Mouse (Mus musculus): ENCODE results near the gene Prph2. TPM values are rescaled to one million over a fixed set of nuclear protein-coding genes. Genes with fewer than 3 reads are reported as not detected.

Prph2 gene
- polyA plus RNA-seq, 1 experiment: not detected

GRCm38 (mm10) chr17:46920855-46921254, 10.6 kb downstream of the Prph2 start:
- Histone ChIP-seq H3K4me3 (ENCODE audit: low read depth, low read length) (no peak overlapping the region), H3K36me3 (ENCODE audit: control insufficient read depth, insufficient read depth, low read length, poor library complexity, severe bottlenecking) (no peaks in the 10 kb centered on the region), H3K9me3 (replicated peaks; ENCODE audit: control insufficient read depth, insufficient read depth, low read length, poor library complexity, severe bottlenecking) (no peaks in the 10 kb centered on the region), H3K27ac (ENCODE audit: insufficient read depth, low read length) (no peak overlapping the region), H3K27me3 (ENCODE audit: control insufficient read depth, insufficient read depth, low read length, poor library complexity, severe bottlenecking) (no peaks in the 10 kb centered on the region), H3K4me1 (ENCODE audit: control insufficient read depth, insufficient read depth, low read length) (no peaks in the 10 kb centered on the region), H3K9ac (ENCODE audit: low read depth, poor library complexity, severe bottlenecking) (no peak overlapping the region)
- TF ChIP-seq POLR2A (IDR thresholded peaks at IDR 0.05; ENCODE audit: insufficient read depth, low read length) (no peak), EP300 (IDR thresholded peaks at IDR 0.05; ENCODE audit: insufficient read depth, low read depth, low read length) (no peak), CTCF (IDR thresholded peaks at IDR 0.05; ENCODE audit: low read depth, low read length) (no peak)

GRCm38 (mm10) chr17:46926192-46926591, 15.9 kb downstream of the Prph2 start:
- TF ChIP-seq EP300 (IDR thresholded peaks at IDR 0.05; ENCODE audit: insufficient read depth, low read depth, low read length) (no peak), CTCF (IDR thresholded peaks at IDR 0.05; ENCODE audit: low read depth, low read length) (no peak), POLR2A (IDR thresholded peaks at IDR 0.05; ENCODE audit: insufficient read depth, low read length) (no peak)
- Histone ChIP-seq H3K36me3 (ENCODE audit: control insufficient read depth, insufficient read depth, low read length, poor library complexity, severe bottlenecking) (no peaks in the 10 kb centered on the region), H3K4me1 (ENCODE audit: control insufficient read depth, insufficient read depth, low read length) (peaks cover 8% of the 10 kb centered on the region), H3K27me3 (ENCODE audit: control insufficient read depth, insufficient read depth, low read length, poor library complexity, severe bottlenecking) (no peaks in the 10 kb centered on the region), H3K27ac (ENCODE audit: insufficient read depth, low read length) (no peak overlapping the region), H3K9ac (ENCODE audit: low read depth, poor library complexity, severe bottlenecking) (no peak overlapping the region), H3K4me3 (ENCODE audit: low read depth, low read length) (no peak overlapping the region), H3K9me3 (replicated peaks; ENCODE audit: control insufficient read depth, insufficient read depth, low read length, poor library complexity, severe bottlenecking) (no peaks in the 10 kb centered on the region)

GRCm38 (mm10) chr17:46926941-46927340, 16.7 kb downstream of the Prph2 start:
- no peak for TF ChIP-seq CTCF (IDR thresholded peaks at IDR 0.05; ENCODE audit: low read depth, low read length)
- no peak for TF ChIP-seq POLR2A (IDR thresholded peaks at IDR 0.05; ENCODE audit: insufficient read depth, low read length)
- no peak for TF ChIP-seq EP300 (IDR thresholded peaks at IDR 0.05; ENCODE audit: insufficient read depth, low read depth, low read length)
- H3K9ac ChIP-seq (ENCODE audit: low read depth, poor library complexity, severe bottlenecking): no peak overlapping the region
- no peaks in the 10 kb centered on the region for H3K9me3 ChIP-seq (replicated peaks; ENCODE audit: control insufficient read depth, insufficient read depth, low read length, poor library complexity, severe bottlenecking)
- peak overlapping the region; percentile 5 for H3K27ac ChIP-seq (ENCODE audit: insufficient read depth, low read length)
- H3K27me3 ChIP-seq (ENCODE audit: control insufficient read depth, insufficient read depth, low read length, poor library complexity, severe bottlenecking): no peaks in the 10 kb centered on the region
- no peaks in the 10 kb centered on the region for H3K36me3 ChIP-seq (ENCODE audit: control insufficient read depth, insufficient read depth, low read length, poor library complexity, severe bottlenecking)
- H3K4me3 ChIP-seq (ENCODE audit: low read depth, low read length): no peak overlapping the region
- H3K4me1 ChIP-seq (ENCODE audit: control insufficient read depth, insufficient read depth, low read length): peaks cover 8% of the 10 kb centered on the region

GRCm38 (mm10) chr17:46927781-46928180, 17.5 kb downstream of the Prph2 start:
- H3K4me3 ChIP-seq (ENCODE audit: low read depth, low read length): no peak overlapping the region
- H3K9ac ChIP-seq (ENCODE audit: low read depth, poor library complexity, severe bottlenecking): no peak overlapping the region
- H3K36me3 ChIP-seq (ENCODE audit: control insufficient read depth, insufficient read depth, low read length, poor library complexity, severe bottlenecking): peaks cover 2% of the 10 kb centered on the region; the same call in 1 of the 2 replicates
- no peaks in the 10 kb centered on the region for H3K27me3 ChIP-seq (ENCODE audit: control insufficient read depth, insufficient read depth, low read length, poor library complexity, severe bottlenecking)
- TF ChIP-seq EP300 (IDR thresholded peaks at IDR 0.05; ENCODE audit: insufficient read depth, low read depth, low read length): no peak
- no peak for TF ChIP-seq CTCF (IDR thresholded peaks at IDR 0.05; ENCODE audit: low read depth, low read length)
- TF ChIP-seq POLR2A (IDR thresholded peaks at IDR 0.05; ENCODE audit: insufficient read depth, low read length): no peak
- peaks cover 8% of the 10 kb centered on the region for H3K4me1 ChIP-seq (ENCODE audit: control insufficient read depth, insufficient read depth, low read length)
- H3K9me3 ChIP-seq (replicated peaks; ENCODE audit: control insufficient read depth, insufficient read depth, low read length, poor library complexity, severe bottlenecking): no peaks in the 10 kb centered on the region
- H3K27ac ChIP-seq (ENCODE audit: insufficient read depth, low read length): no peak overlapping the region

GRCm38 (mm10) chr17:46929277-46929676, 19.0 kb downstream of the Prph2 start:
- TF ChIP-seq EP300 (IDR thresholded peaks at IDR 0.05; ENCODE audit: insufficient read depth, low read depth, low read length) (no peak), POLR2A (IDR thresholded peaks at IDR 0.05; ENCODE audit: insufficient read depth, low read length) (no peak), CTCF (IDR thresholded peaks at IDR 0.05; ENCODE audit: low read depth, low read length) (no peak)
- peaks cover 8% of the 10 kb centered on the region for H3K4me1 ChIP-seq (ENCODE audit: control insufficient read depth, insufficient read depth, low read length)
- no peak overlapping the region for H3K9ac ChIP-seq (ENCODE audit: low read depth, poor library complexity, severe bottlenecking)
- no peak overlapping the region for H3K4me3 ChIP-seq (ENCODE audit: low read depth, low read length)
- H3K27me3 ChIP-seq (ENCODE audit: control insufficient read depth, insufficient read depth, low read length, poor library complexity, severe bottlenecking): no peaks in the 10 kb centered on the region
- no peaks in the 10 kb centered on the region for H3K9me3 ChIP-seq (replicated peaks; ENCODE audit: control insufficient read depth, insufficient read depth, low read length, poor library complexity, severe bottlenecking)
- peaks cover 10% of the 10 kb centered on the region for H3K36me3 ChIP-seq (ENCODE audit: control insufficient read depth, insufficient read depth, low read length, poor library complexity, severe bottlenecking)
- H3K27ac ChIP-seq (ENCODE audit: insufficient read depth, low read length): peak overlapping the region; percentile 76

- Histone ChIP-seq H3K27me3 (ENCODE audit: control insufficient read depth, insufficient read depth, low read length, poor library complexity, severe bottlenecking) (no peaks in the 10 kb centered on the region), H3K4me3 (ENCODE audit: low read depth, low read length) (no peak overlapping the region), H3K36me3 (ENCODE audit: control insufficient read depth, insufficient read depth, low read length, poor library complexity, severe bottlenecking) (peaks cover 12% of the 10 kb centered on the region), H3K4me1 (ENCODE audit: control insufficient read depth, insufficient read depth, low read length) (peaks cover 8% of the 10 kb centered on the region), H3K9ac (ENCODE audit: low read depth, poor library complexity, severe bottlenecking) (no peak overlapping the region), H3K27ac (ENCODE audit: insufficient read depth, low read length) (peak overlapping the region; percentile 76), H3K9me3 (replicated peaks; ENCODE audit: control insufficient read depth, insufficient read depth, low read length, poor library complexity, severe bottlenecking) (no peaks in the 10 kb centered on the region)
- TF ChIP-seq EP300 (IDR thresholded peaks at IDR 0.05; ENCODE audit: insufficient read depth, low read depth, low read length) (no peak), POLR2A (IDR thresholded peaks at IDR 0.05; ENCODE audit: insufficient read depth, low read length) (no peak)
Measured at GRCm38 (mm10) chr17:46929897-46930296, 19.6 kb downstream of the Prph2 start.
